Mouse (Mus musculus): ENCODE results near the gene Dysf. TPM values are rescaled to one million over a fixed set of nuclear protein-coding genes. Genes with fewer than 3 reads are reported as not detected.

Dysf gene
- polyA plus RNA-seq, 1 experiment from 2014 or later, result 4.4 TPM

DNA sequence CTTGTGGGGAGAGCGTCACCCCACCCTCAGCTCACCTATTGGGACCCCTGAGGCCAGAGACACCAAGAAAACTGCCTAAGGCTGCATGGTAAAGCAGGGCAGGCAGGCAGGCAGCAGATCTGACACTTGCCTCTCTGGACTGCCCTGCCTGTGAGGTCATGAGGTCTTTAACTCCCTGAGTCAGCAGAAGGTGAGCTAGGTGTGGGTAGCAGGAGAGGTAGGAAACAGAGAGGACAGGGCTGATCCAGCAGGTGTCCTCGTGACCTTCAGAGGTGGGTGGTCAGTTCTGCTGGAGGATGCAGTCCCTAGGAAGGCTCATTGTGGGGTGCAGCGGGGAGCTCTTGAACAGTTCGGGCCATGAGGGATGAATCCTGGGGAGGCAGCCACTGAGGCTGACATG lies 219.8 kb downstream of the Dysf start:
- ATAC-seq (ENCODE audit: low FRiP score, low TSS enrichment) (no peak), DNase-seq (ENCODE audit: low spot score) (no peak)
- H3K4me1 ChIP-seq (replicated peaks; ENCODE audit: control insufficient read depth, insufficient read depth), result no peaks in the 10 kb centered on the region
- no peak overlapping the region for H3K9ac ChIP-seq (ENCODE audit: low read length)
- 85% methylated on average over 4 of the region's 4 CpGs for WGBS
- H3K36me3 ChIP-seq (ENCODE audit: control insufficient read depth, insufficient read depth, low read length), result no peaks in the 10 kb centered on the region
- H3K9me3 ChIP-seq (ENCODE audit: control insufficient read depth, low read length), result no peaks in the 10 kb centered on the region
- no peak overlapping the region for H3K4me3 ChIP-seq (ENCODE audit: low read depth, low read length)
- no peak overlapping the region for H3K27ac ChIP-seq (replicated peaks)
- H3K4me2 ChIP-seq (replicated peaks; ENCODE audit: low read depth), result no peak overlapping the region
- TF ChIP-seq CTCF (IDR thresholded peaks at IDR 0.05; ENCODE audit: low read depth) (no peak), EP300 (optimal IDR thresholded peaks at IDR 0.05) (no peak)
- H3K27me3 ChIP-seq (ENCODE audit: control insufficient read depth, insufficient read depth, low read length), result no peaks in the 10 kb centered on the region

DNA sequence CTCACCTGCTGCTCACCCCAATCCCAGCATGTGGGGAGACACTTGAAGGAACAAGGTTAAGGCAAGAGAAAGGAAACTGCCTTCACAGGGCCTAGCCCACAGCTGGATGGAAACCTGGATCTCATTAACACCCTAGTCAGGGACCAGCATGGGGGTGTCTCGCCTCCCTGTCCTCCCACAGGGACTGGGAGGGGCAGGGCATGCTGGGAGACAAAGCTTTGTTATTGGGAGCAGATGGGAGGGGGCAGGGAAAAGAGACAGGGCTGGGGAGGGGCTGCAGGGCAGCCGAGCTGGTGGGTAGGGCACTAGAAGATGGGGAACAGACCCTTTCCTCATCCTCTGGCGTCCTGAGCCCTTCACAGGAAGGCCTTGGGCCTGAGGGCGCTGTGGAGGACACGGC lies 220.4 kb downstream of the Dysf start:
- WGBS, result 47% methylated on average over 5 of the region's 5 CpGs
- DNase-seq (ENCODE audit: low spot score) (no peak), ATAC-seq (ENCODE audit: low FRiP score, low TSS enrichment) (no peak)
- Histone ChIP-seq H3K27ac (replicated peaks) (no peak overlapping the region), H3K4me2 (replicated peaks; ENCODE audit: low read depth) (no peak overlapping the region), H3K4me1 (replicated peaks; ENCODE audit: control insufficient read depth, insufficient read depth) (no peaks in the 10 kb centered on the region), H3K4me3 (ENCODE audit: low read depth, low read length) (no peak overlapping the region), H3K9ac (ENCODE audit: low read length) (no peak overlapping the region), H3K36me3 (ENCODE audit: control insufficient read depth, insufficient read depth, low read length) (no peaks in the 10 kb centered on the region), H3K9me3 (ENCODE audit: control insufficient read depth, low read length) (no peaks in the 10 kb centered on the region), H3K27me3 (ENCODE audit: control insufficient read depth, insufficient read depth, low read length) (no peaks in the 10 kb centered on the region)
- TF ChIP-seq CTCF (IDR thresholded peaks at IDR 0.05; ENCODE audit: low read depth) (no peak), EP300 (optimal IDR thresholded peaks at IDR 0.05) (no peak)

DNA sequence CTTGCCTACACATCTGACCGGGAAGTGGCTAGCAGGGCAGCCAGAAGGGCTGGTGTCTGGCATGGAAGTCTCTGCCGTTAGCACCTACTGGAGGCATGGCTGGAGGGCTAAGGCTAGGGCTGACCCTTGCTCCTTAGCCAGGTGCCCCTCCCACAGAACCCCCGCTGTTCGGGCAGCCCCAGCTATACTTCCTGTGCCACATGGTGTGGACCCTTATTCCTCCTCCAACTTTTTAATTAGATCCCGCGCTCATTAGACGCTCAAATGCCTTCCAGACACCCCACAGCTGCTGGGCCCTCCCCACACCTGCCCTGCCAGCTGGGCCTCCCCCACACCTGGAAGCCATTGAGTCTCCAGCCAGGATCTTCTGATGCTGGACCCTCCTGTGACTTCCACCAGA lies 221.3 kb downstream of the Dysf start:
- Histone ChIP-seq H3K27me3 (ENCODE audit: control insufficient read depth, insufficient read depth, low read length) (no peaks in the 10 kb centered on the region), H3K9ac (ENCODE audit: low read length) (no peak overlapping the region), H3K4me1 (replicated peaks; ENCODE audit: control insufficient read depth, insufficient read depth) (no peaks in the 10 kb centered on the region), H3K27ac (replicated peaks) (no peak overlapping the region), H3K4me3 (ENCODE audit: low read depth, low read length) (no peak overlapping the region), H3K36me3 (ENCODE audit: control insufficient read depth, insufficient read depth, low read length) (no peaks in the 10 kb centered on the region), H3K4me2 (replicated peaks; ENCODE audit: low read depth) (no peak overlapping the region), H3K9me3 (ENCODE audit: control insufficient read depth, low read length) (no peaks in the 10 kb centered on the region)
- TF ChIP-seq CTCF (IDR thresholded peaks at IDR 0.05; ENCODE audit: low read depth) (no peak), EP300 (optimal IDR thresholded peaks at IDR 0.05) (no peak)
- ATAC-seq (ENCODE audit: low FRiP score, low TSS enrichment) (no peak), DNase-seq (ENCODE audit: low spot score) (no peak)
- WGBS, result 69% methylated on average over 7 of the region's 7 CpGs

DNA sequence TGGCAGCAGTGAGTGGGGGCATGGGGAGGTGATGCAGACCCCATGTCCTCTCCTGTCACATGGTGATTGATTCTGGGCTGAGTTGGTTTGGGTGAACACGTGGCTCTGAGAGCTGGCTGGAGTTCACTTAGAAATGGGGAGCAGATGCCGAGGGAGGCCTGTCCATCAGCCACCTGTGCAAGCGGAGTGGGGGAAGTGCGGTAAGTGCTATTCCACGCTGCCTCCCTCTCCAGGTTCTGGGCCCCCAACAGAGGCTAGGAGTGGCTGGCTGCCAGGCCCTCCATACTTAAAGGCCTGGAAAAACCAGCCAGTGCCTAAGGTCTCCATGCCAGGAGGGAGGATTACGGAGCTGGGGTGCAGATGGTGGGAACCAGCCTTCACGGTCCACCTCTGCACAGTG lies 222.7 kb downstream of the Dysf start:
- Histone ChIP-seq H3K27ac (replicated peaks) (no peak overlapping the region), H3K36me3 (ENCODE audit: control insufficient read depth, insufficient read depth, low read length) (no peaks in the 10 kb centered on the region), H3K4me1 (replicated peaks; ENCODE audit: control insufficient read depth, insufficient read depth) (no peaks in the 10 kb centered on the region), H3K4me2 (replicated peaks; ENCODE audit: low read depth) (no peak overlapping the region), H3K9ac (ENCODE audit: low read length) (no peak overlapping the region), H3K9me3 (ENCODE audit: control insufficient read depth, low read length) (no peaks in the 10 kb centered on the region), H3K4me3 (ENCODE audit: low read depth, low read length) (no peak overlapping the region), H3K27me3 (ENCODE audit: control insufficient read depth, insufficient read depth, low read length) (no peaks in the 10 kb centered on the region)
- DNase-seq (ENCODE audit: low spot score) (no peak), ATAC-seq (ENCODE audit: low FRiP score, low TSS enrichment) (no peak)
- TF ChIP-seq EP300 (optimal IDR thresholded peaks at IDR 0.05), result no peak
- TF ChIP-seq CTCF (IDR thresholded peaks at IDR 0.05; ENCODE audit: low read depth), result no peak
- 57% methylated on average over 7 of the region's 7 CpGs for WGBS

DNA sequence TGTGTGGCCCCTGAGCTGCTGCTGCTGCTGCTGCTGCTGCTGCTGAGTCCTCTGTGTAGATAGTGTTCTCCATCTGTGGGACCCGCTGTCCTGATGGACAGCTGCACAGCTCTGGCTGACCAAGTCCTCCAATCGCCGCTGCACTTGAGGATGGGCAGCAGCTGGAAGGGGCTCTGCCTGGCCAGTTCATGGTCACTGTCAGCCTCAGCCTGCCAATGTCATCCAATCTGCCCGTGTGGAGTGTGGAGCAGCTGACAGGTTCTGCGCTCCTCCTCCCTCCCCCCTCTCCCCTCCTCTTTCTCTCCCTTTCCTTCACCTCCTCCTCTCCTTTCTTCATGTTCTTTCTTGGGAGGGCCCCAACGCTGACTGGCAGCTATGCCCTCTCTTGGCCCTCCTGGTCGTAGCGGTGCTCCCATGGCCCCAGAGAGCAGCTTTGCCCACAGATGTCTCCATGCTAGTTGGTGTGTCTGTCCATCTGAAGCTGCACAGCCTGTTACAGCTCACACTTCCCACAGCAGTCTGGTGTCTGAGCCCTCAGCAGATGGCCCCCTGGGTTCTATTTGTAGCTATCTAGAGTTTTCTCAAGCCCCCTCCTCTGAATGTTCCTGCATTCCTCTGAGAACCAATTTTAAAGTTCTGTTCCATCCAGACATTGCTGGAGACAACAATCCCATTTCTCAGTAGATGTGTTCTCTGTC lies 223.8 kb downstream of the Dysf start:
- ATAC-seq (ENCODE audit: low FRiP score, low TSS enrichment), result no peak
- H3K9me3 ChIP-seq (ENCODE audit: control insufficient read depth, low read length), result no peaks in the 10 kb centered on the region
- no peak for DNase-seq (ENCODE audit: low spot score)
- H3K9ac ChIP-seq (ENCODE audit: low read length), result no peak overlapping the region
- H3K36me3 ChIP-seq (ENCODE audit: control insufficient read depth, insufficient read depth, low read length), result no peaks in the 10 kb centered on the region
- H3K4me3 ChIP-seq (ENCODE audit: low read depth, low read length), result no peak overlapping the region
- WGBS, result 60% methylated on average over 7 of the region's 8 CpGs
- no peak overlapping the region for H3K4me2 ChIP-seq (replicated peaks; ENCODE audit: low read depth)
- no peaks in the 10 kb centered on the region for H3K27me3 ChIP-seq (ENCODE audit: control insufficient read depth, insufficient read depth, low read length)
- H3K4me1 ChIP-seq (replicated peaks; ENCODE audit: control insufficient read depth, insufficient read depth), result no peaks in the 10 kb centered on the region
- no peak overlapping the region for H3K27ac ChIP-seq (replicated peaks)
- TF ChIP-seq EP300 (optimal IDR thresholded peaks at IDR 0.05) (no peak), CTCF (IDR thresholded peaks at IDR 0.05; ENCODE audit: low read depth) (no peak)

DNA sequence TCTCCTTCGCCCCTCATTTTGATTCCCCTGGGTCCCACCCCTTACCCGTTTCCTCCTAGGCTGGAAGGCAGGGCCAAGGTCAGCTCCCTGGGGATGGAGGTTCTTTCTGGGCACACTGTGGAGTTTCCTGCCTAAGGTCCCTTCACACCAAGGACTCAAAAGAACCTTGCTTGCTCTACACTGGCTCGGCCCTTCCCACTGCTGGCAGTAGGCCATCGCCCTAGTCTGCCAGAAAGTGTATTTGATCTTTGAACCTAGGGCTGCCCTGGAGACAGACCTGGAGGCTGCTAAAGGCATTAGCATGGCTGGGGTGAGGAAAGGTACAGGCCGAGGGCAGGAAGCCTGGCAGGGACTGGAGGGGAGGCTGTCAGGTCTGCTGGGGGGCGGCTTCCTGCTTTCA lies 225.4 kb downstream of the Dysf start:
- peak; percentile 50; the same call in 1 of the 2 replicates for ATAC-seq (ENCODE audit: low FRiP score, low TSS enrichment)
- Histone ChIP-seq H3K4me1 (replicated peaks; ENCODE audit: control insufficient read depth, insufficient read depth) (no peaks in the 10 kb centered on the region), H3K27ac (replicated peaks) (no peak overlapping the region), H3K9me3 (ENCODE audit: control insufficient read depth, low read length) (no peaks in the 10 kb centered on the region), H3K27me3 (ENCODE audit: control insufficient read depth, insufficient read depth, low read length) (no peaks in the 10 kb centered on the region), H3K9ac (ENCODE audit: low read length) (no peak overlapping the region), H3K36me3 (ENCODE audit: control insufficient read depth, insufficient read depth, low read length) (no peaks in the 10 kb centered on the region), H3K4me3 (ENCODE audit: low read depth, low read length) (no peak overlapping the region), H3K4me2 (replicated peaks; ENCODE audit: low read depth) (no peak overlapping the region)
- 49% methylated on average over 6 of the region's 6 CpGs for WGBS
- DNase-seq (ENCODE audit: low spot score), result peak; percentile 52
- TF ChIP-seq CTCF (IDR thresholded peaks at IDR 0.05; ENCODE audit: low read depth) (no peak), EP300 (optimal IDR thresholded peaks at IDR 0.05) (no peak)

All from stomach, postnatal 0 days (tissue).